Mouse (Mus musculus): ENCODE results near the gene Prdm9. TPM values are rescaled to one million over a fixed set of nuclear protein-coding genes. Genes with fewer than 3 reads are reported as not detected.
A peak's percentile ranks its signal among the peaks of the same experiment; 100 is the strongest.
"Not testable (repeated sequence)": the region's sequence is repeated elsewhere in the genome, so short reads cannot be mapped to it uniquely, and the experiment has no call there.

Prdm9 gene
- polyA plus RNA-seq, 1 experiment from 2014 or later, result 1.7 TPM

- Histone ChIP-seq H3K9ac (ENCODE audit: low read length) (no peak overlapping the region), H3K4me3 (replicated peaks; ENCODE audit: low read length) (no peak overlapping the region), H3K4me2 (ENCODE audit: low read depth, low read length) (no peak overlapping the region), H3K36me3 (ENCODE audit: control insufficient read depth, insufficient read depth, low read length) (no peaks in the 10 kb centered on the region), H3K27ac (ENCODE audit: low read length) (no peak overlapping the region), H3K9me3 (replicated peaks; ENCODE audit: control insufficient read depth, low read length) (no peaks in the 10 kb centered on the region), H3K4me1 (ENCODE audit: control insufficient read depth, insufficient read depth, low read length) (no peaks in the 10 kb centered on the region), H3K27me3 (ENCODE audit: control insufficient read depth, insufficient read depth, low read length) (no peaks in the 10 kb centered on the region; the same call in none of the 2 replicates)
- WGBS, result 65% methylated on average over 1 of the region's 1 CpGs
- ATAC-seq (ENCODE audit: insufficient read depth, low FRiP score), result no peak
Observed at GRCm38 (mm10) chr17:15575056-15575455, 10.9 kb upstream of the Prdm9 start.

GRCm38 (mm10) chr17:15566908-15567307 lies 2.8 kb upstream of the Prdm9 start:
- ATAC-seq (ENCODE audit: insufficient read depth, low FRiP score), result no peak
- no peaks in the 10 kb centered on the region for H3K27me3 ChIP-seq (ENCODE audit: control insufficient read depth, insufficient read depth, low read length)
- no peak overlapping the region for H3K4me2 ChIP-seq (ENCODE audit: low read depth, low read length)
- no peaks in the 10 kb centered on the region for H3K4me1 ChIP-seq (ENCODE audit: control insufficient read depth, insufficient read depth, low read length)
- WGBS, result 78% methylated on average over 5 of the region's 5 CpGs
- H3K4me3 ChIP-seq (replicated peaks; ENCODE audit: low read length), result no peak overlapping the region
- no peak overlapping the region for H3K9ac ChIP-seq (ENCODE audit: low read length)
- no peaks in the 10 kb centered on the region for H3K36me3 ChIP-seq (ENCODE audit: control insufficient read depth, insufficient read depth, low read length)
- no peak overlapping the region for H3K27ac ChIP-seq (ENCODE audit: low read length)
- no peaks in the 10 kb centered on the region for H3K9me3 ChIP-seq (replicated peaks; ENCODE audit: control insufficient read depth, low read length)

- Histone ChIP-seq H3K4me3 (replicated peaks; ENCODE audit: low read length) (peak overlapping the region; percentile 82), H3K27ac (ENCODE audit: low read length) (no peak overlapping the region), H3K27me3 (ENCODE audit: control insufficient read depth, insufficient read depth, low read length) (no peaks in the 10 kb centered on the region), H3K9ac (ENCODE audit: low read length) (peak overlapping the region; percentile 24; the same call in 1 of the 2 replicates), H3K9me3 (replicated peaks; ENCODE audit: control insufficient read depth, low read length) (no peaks in the 10 kb centered on the region), H3K36me3 (ENCODE audit: control insufficient read depth, insufficient read depth, low read length) (no peaks in the 10 kb centered on the region), H3K4me1 (ENCODE audit: control insufficient read depth, insufficient read depth, low read length) (no peaks in the 10 kb centered on the region), H3K4me2 (ENCODE audit: low read depth, low read length) (peak overlapping the region; percentile 81)
- WGBS, result 30% methylated on average over 12 of the region's 12 CpGs
- no peak for ATAC-seq (ENCODE audit: insufficient read depth, low FRiP score)
Observed at GRCm38 (mm10) chr17:15564928-15565300, 760 bp upstream of the Prdm9 start.

DNA sequence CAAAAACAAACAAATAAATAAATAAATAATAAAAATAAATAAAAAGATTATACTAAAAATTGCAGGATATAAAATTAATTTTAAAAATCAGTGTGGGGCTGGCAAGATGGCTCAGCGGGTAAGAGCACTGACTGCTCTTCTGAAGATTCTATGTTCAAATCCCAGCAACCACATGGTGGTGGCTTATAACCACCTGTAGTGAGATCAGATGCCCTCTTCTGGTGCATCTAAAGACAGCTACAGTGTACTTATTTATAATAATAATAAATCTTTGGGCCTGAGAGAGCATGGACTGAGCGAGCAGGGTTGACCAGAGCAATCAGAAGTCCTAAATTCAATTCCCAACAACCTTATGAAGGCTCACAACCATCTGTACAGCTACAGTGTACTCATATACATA lies 4.2 kb downstream of the Prdm9 start:
- no peak for ATAC-seq (ENCODE audit: insufficient read depth, low FRiP score)
- Histone ChIP-seq H3K27me3 (ENCODE audit: control insufficient read depth, insufficient read depth, low read length) (no peaks in the 10 kb centered on the region), H3K4me2 (ENCODE audit: low read depth, low read length) (no peak overlapping the region), H3K9ac (ENCODE audit: low read length) (no peak overlapping the region), H3K27ac (ENCODE audit: low read length) (no peak overlapping the region), H3K4me1 (ENCODE audit: control insufficient read depth, insufficient read depth, low read length) (no peaks in the 10 kb centered on the region), H3K9me3 (replicated peaks; ENCODE audit: control insufficient read depth, low read length) (no peaks in the 10 kb centered on the region), H3K4me3 (replicated peaks; ENCODE audit: low read length) (no peak overlapping the region), H3K36me3 (ENCODE audit: control insufficient read depth, insufficient read depth, low read length) (no peaks in the 10 kb centered on the region)
- WGBS, result 87% methylated on average over 2 of the region's 2 CpGs

DNA sequence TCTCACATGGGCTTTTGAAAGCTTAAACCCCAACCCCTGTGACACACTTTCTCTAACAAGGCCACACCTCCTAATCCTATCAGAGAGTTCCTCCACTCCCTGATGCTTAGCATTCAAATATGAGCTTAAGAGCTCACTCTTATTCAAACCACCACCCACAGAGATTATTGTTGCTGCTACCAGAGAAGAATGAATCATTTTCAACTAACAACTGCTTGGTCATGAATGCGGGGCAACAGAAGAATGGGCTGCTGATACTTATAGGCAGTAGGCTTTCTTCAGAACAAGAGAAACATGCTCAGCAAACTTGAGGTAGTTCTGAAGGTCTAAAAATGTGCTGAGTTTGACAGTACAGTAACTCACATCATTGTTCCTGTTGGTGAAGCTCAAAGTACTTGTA lies 14.4 kb downstream of the Prdm9 start:
- Histone ChIP-seq H3K36me3 (ENCODE audit: control insufficient read depth, insufficient read depth, low read length) (no peaks in the 10 kb centered on the region), H3K9me3 (replicated peaks; ENCODE audit: control insufficient read depth, low read length) (no peaks in the 10 kb centered on the region), H3K27me3 (ENCODE audit: control insufficient read depth, insufficient read depth, low read length) (no peaks in the 10 kb centered on the region), H3K4me1 (ENCODE audit: control insufficient read depth, insufficient read depth, low read length) (no peaks in the 10 kb centered on the region), H3K4me3 (replicated peaks; ENCODE audit: low read length) (no peak overlapping the region), H3K4me2 (ENCODE audit: low read depth, low read length) (no peak overlapping the region), H3K9ac (ENCODE audit: low read length) (no peak overlapping the region), H3K27ac (ENCODE audit: low read length) (no peak overlapping the region)
- WGBS, result 55% methylated on average over 1 of the region's 1 CpGs
- no peak for ATAC-seq (ENCODE audit: insufficient read depth, low FRiP score)

GRCm38 (mm10) chr17:15546440-15546839 lies 17.7 kb downstream of the Prdm9 start:
- H3K4me2 ChIP-seq (ENCODE audit: low read depth, low read length), result no peak overlapping the region
- no peaks in the 10 kb centered on the region for H3K9me3 ChIP-seq (replicated peaks; ENCODE audit: control insufficient read depth, low read length)
- H3K4me1 ChIP-seq (ENCODE audit: control insufficient read depth, insufficient read depth, low read length), result no peaks in the 10 kb centered on the region
- no peak overlapping the region for H3K4me3 ChIP-seq (replicated peaks; ENCODE audit: low read length)
- no peaks in the 10 kb centered on the region for H3K27me3 ChIP-seq (ENCODE audit: control insufficient read depth, insufficient read depth, low read length)
- H3K9ac ChIP-seq (ENCODE audit: low read length), result no peak overlapping the region
- no peak for ATAC-seq (ENCODE audit: insufficient read depth, low FRiP score)
- WGBS, result 66% methylated on average over 4 of the region's 4 CpGs
- H3K36me3 ChIP-seq (ENCODE audit: control insufficient read depth, insufficient read depth, low read length), result no peaks in the 10 kb centered on the region
- H3K27ac ChIP-seq (ENCODE audit: low read length), result no peak overlapping the region

GRCm38 (mm10) chr17:15543868-15544267 lies 20.3 kb downstream of the Prdm9 start:
- H3K27me3 ChIP-seq (ENCODE audit: control insufficient read depth, insufficient read depth, low read length); H3K4me1 ChIP-seq (ENCODE audit: control insufficient read depth, insufficient read depth, low read length); H3K27ac ChIP-seq (ENCODE audit: low read length); H3K9ac ChIP-seq (ENCODE audit: low read length); ATAC-seq (ENCODE audit: insufficient read depth, low FRiP score); H3K4me2 ChIP-seq (ENCODE audit: low read depth, low read length); H3K9me3 ChIP-seq (replicated peaks; ENCODE audit: control insufficient read depth, low read length); H3K4me3 ChIP-seq (replicated peaks; ENCODE audit: low read length); H3K36me3 ChIP-seq (ENCODE audit: control insufficient read depth, insufficient read depth, low read length): not testable (repeated sequence)
- 57% methylated on average over 4 of the region's 4 CpGs for WGBS

DNA sequence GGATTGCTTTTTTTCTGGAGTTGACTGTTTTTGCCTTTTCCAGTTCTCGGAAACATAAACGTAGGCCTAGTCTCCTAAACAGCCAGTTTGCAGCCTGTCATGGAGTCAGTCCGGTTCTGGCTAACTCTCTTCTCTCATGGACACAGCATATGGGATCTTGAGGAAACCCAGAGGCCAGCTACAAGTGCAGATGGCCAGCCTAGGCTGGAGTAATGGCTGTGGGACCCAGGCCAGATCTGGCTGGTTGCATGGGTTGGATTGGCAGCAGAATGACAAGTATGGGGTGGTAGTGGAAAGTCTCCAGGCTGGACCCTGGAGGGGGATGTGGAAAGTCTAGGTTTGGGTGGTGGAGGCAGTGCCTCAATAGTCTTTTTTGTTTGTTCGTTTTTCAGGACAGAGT lies 23.8 kb downstream of the Prdm9 start:
- no peak for ATAC-seq (ENCODE audit: insufficient read depth, low FRiP score)
- H3K27me3 ChIP-seq (ENCODE audit: control insufficient read depth, insufficient read depth, low read length), result peaks cover 3% of the 10 kb centered on the region; the same call in 1 of the 2 replicates
- H3K4me2 ChIP-seq (ENCODE audit: low read depth, low read length), result no peak overlapping the region
- H3K4me3 ChIP-seq (replicated peaks; ENCODE audit: low read length), result no peak overlapping the region
- H3K36me3 ChIP-seq (ENCODE audit: control insufficient read depth, insufficient read depth, low read length), result no peaks in the 10 kb centered on the region
- no peaks in the 10 kb centered on the region for H3K4me1 ChIP-seq (ENCODE audit: control insufficient read depth, insufficient read depth, low read length)
- WGBS, result 75% methylated on average over 4 of the region's 4 CpGs
- H3K27ac ChIP-seq (ENCODE audit: low read length), result no peak overlapping the region
- no peaks in the 10 kb centered on the region for H3K9me3 ChIP-seq (replicated peaks; ENCODE audit: control insufficient read depth, low read length)
- no peak overlapping the region for H3K9ac ChIP-seq (ENCODE audit: low read length)

DNA sequence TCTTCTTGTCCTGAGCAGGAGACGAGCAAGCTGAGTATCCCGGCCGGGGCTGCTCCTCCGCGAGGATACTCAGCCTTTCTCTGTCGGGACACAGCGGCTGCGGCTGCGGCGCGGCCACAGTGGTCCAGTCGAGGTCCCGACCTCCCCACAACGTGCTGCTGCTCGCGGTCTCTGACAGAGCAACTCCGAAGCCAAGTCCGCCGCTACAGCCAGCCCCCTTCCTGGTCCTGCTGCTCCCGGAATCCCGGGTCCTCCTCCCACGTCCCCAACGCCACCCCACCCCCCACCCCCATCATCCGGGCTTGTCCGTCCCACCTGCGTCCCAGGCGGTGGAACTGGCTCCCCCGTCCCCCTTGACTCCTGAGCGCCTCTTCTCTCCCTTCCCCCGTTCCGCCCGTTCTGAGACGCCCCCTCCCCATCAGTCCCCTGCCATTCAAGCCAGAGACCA lies 27.7 kb downstream of the Prdm9 start:
- Histone ChIP-seq H3K27me3 (ENCODE audit: control insufficient read depth, insufficient read depth, low read length) (peaks cover 3% of the 10 kb centered on the region; the same call in 1 of the 2 replicates), H3K36me3 (ENCODE audit: control insufficient read depth, insufficient read depth, low read length) (no peaks in the 10 kb centered on the region), H3K4me1 (ENCODE audit: control insufficient read depth, insufficient read depth, low read length) (no peaks in the 10 kb centered on the region), H3K9ac (ENCODE audit: low read length) (peak overlapping the region; percentile 67), H3K4me2 (ENCODE audit: low read depth, low read length) (peak overlapping the region; percentile 77), H3K9me3 (replicated peaks; ENCODE audit: control insufficient read depth, low read length) (no peaks in the 10 kb centered on the region), H3K27ac (ENCODE audit: low read length) (no peak overlapping the region), H3K4me3 (replicated peaks; ENCODE audit: low read length) (peak overlapping the region; percentile 52)
- WGBS, result 1% methylated on average over 33 of the region's 33 CpGs
- ATAC-seq (ENCODE audit: insufficient read depth, low FRiP score), result no peak

- Histone ChIP-seq H3K4me2 (ENCODE audit: low read depth, low read length) (peak overlapping the region; percentile 77), H3K4me3 (replicated peaks; ENCODE audit: low read length) (peak overlapping the region; percentile 52), H3K4me1 (ENCODE audit: control insufficient read depth, insufficient read depth, low read length) (no peaks in the 10 kb centered on the region), H3K36me3 (ENCODE audit: control insufficient read depth, insufficient read depth, low read length) (no peaks in the 10 kb centered on the region), H3K27ac (ENCODE audit: low read length) (no peak overlapping the region), H3K27me3 (ENCODE audit: control insufficient read depth, insufficient read depth, low read length) (peaks cover 3% of the 10 kb centered on the region; the same call in 1 of the 2 replicates), H3K9ac (ENCODE audit: low read length) (no peak overlapping the region), H3K9me3 (replicated peaks; ENCODE audit: control insufficient read depth, low read length) (no peaks in the 10 kb centered on the region)
- WGBS, result 22% methylated on average over 8 of the region's 8 CpGs
- ATAC-seq (ENCODE audit: insufficient read depth, low FRiP score), result no peak
Observed at GRCm38 (mm10) chr17:15535943-15536342, 28.2 kb downstream of the Prdm9 start.
